Mouse (Mus musculus) intestine, embryonic 16.5 days (tissue): ENCODE results near the gene Tango6. TPM values are rescaled to one million over a fixed set of nuclear protein-coding genes. Genes with fewer than 3 reads are reported as not detected.

ENCODE experiments used
- ATAC-seq: fragments of 200-750 bp; cut with Nextera tagmentation; 2 replicates; pipeline ENCODE4 v1.8.0; 2017; ENCODE audit warnings: moderate TSS enrichment, moderate library complexity
- H3K27ac ChIP-seq: fragments of 300-500 bp; sonication (generic); 2 replicates; pipeline ENCODE4 v1.5.1; 2014; ENCODE audit warnings: mild to moderate bottlenecking, low read length
- H3K27me3 ChIP-seq: fragments of 300-500 bp; sonication (generic); replicated peaks from 2 replicates; pipeline ENCODE4 v1.6.1; 2014; ENCODE audit warnings: low read length, control low read depth, mixed read lengths; ENCODE audit not compliant: control insufficient read depth, insufficient read depth
- H3K36me3 ChIP-seq: fragments of 300-500 bp; sonication (generic); 2 replicates; pipeline ENCODE4 v1.6.1; 2014; ENCODE audit warnings: low read length, control low read depth; ENCODE audit not compliant: control insufficient read depth, insufficient read depth
- H3K4me1 ChIP-seq: fragments of 300-500 bp; sonication (generic); 2 replicates; pipeline ENCODE4 v1.6.1; 2014; ENCODE audit warnings: low read length, control low read depth, mixed read lengths; ENCODE audit not compliant: control insufficient read depth, insufficient read depth
- H3K4me2 ChIP-seq: fragments of 300-500 bp; sonication (generic); 2 replicates; pipeline ENCODE4 v1.6.1; 2014; ENCODE audit warnings: low read depth, low read length, control low read depth
- H3K4me3 ChIP-seq: fragments of 300-500 bp; sonication (generic); 2 replicates; pipeline ENCODE4 v1.5.1; 2014; ENCODE audit warnings: mild to moderate bottlenecking, low read length
- H3K9ac ChIP-seq: fragments of 300-500 bp; sonication (generic); 2 replicates; pipeline ENCODE4 v1.6.1; 2014; ENCODE audit warnings: low read depth, low read length
- H3K9me3 ChIP-seq: fragments of 300-500 bp; sonication (generic); 2 replicates; pipeline ENCODE4 v1.6.1; 2016; ENCODE audit warnings: low read length, control low read depth; ENCODE audit not compliant: control insufficient read depth
- WGBS: fragments of 180-500 bp; shearing (Covaris S2); extraction: QIAGEN DNeasy Blood & Tissue Kit; methylation state at CpG from one replicate; pipeline ENCODE4 v1.1.7; 2014; 5-methylcytosine and 5-hydroxymethylcytosine counted together
- polyA plus RNA-seq: library from polyadenylated mRNA; unstranded; fragments of >200 nt; fragmentation: Nextera tagmentation; extraction: Ambion mirVana; gene quantifications from 2 replicates; pipeline ENCODE4 v1.2.1, GENCODE M21; 2015

The Tango6 gene
- polyA plus RNA-seq, 1 experiment from 2014 or later = 7.4 TPM

DNA sequence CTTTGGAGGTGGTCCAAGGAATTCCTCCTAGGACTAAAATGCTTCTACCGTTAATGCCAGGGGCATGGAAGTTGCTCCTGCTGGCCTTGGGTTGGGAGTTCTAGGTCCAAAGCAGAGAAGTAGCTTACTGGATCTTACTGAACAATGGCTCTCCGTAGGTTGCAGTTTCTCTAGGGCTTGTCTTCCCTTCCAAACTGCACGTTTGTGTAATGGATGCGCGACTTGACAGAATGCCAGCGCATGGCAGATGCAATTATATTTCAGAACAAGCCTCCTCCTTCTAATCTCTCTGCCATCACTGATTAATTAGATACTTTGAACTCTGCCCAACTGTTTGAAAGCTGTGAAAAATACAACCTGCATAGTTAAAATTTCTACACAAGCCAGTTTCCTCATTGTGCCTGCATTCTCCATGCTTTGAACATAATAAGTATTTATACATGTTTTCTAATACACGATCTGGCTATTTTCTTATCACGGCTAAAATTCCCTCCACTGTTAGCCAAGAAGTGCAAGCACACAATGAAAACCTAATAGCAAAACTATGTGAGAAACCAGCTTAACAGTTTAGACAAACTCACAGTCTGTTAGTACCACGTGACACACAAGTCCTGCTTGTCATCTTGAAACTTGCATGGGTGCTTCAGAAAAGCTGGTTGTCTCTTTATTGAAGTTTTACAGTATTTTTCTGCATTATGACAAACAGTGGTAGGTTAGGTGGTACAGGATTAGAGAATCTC, 133.7 kb downstream of the Tango6 start:
- H3K27ac ChIP-seq = no peak overlapping the region
- no peak overlapping the region for H3K4me2 ChIP-seq
- no peaks in the 10 kb centered on the region for H3K27me3 ChIP-seq
- no peaks in the 10 kb centered on the region for H3K9me3 ChIP-seq
- WGBS = 66% methylated on average over 9 of the region's 9 CpGs
- no peak for ATAC-seq
- no peaks in the 10 kb centered on the region for H3K4me1 ChIP-seq
- H3K9ac ChIP-seq = no peak overlapping the region
- H3K36me3 ChIP-seq = no peaks in the 10 kb centered on the region
- H3K4me3 ChIP-seq = no peak overlapping the region

DNA sequence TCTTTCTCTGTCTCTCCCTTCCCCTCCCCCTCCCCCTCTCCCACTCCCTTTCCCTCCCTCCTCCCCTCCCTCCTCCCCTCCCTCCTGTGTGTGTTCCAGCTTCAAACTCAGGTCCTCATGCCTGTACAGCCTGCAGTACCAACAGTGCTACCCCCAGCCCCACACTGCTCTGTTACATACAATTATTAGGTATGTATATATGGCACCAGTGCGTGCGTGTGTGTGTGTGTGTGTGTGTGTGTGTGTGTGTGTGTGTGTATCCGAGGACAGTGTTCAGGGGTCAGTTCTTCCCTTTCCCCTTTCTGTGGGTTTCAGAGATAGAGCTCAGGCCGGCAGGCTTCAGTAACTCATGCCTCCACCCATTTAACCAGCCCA, 134.3 kb downstream of the Tango6 start:
- Histone ChIP-seq H3K27ac (no peak overlapping the region), H3K4me2 (no peak overlapping the region), H3K36me3 (no peaks in the 10 kb centered on the region), H3K4me3 (no peak overlapping the region), H3K9ac (no peak overlapping the region), H3K9me3 (no peaks in the 10 kb centered on the region), H3K4me1 (no peaks in the 10 kb centered on the region), H3K27me3 (no peaks in the 10 kb centered on the region)
- WGBS = 65% methylated on average over 4 of the region's 4 CpGs
- no peak for ATAC-seq

DNA sequence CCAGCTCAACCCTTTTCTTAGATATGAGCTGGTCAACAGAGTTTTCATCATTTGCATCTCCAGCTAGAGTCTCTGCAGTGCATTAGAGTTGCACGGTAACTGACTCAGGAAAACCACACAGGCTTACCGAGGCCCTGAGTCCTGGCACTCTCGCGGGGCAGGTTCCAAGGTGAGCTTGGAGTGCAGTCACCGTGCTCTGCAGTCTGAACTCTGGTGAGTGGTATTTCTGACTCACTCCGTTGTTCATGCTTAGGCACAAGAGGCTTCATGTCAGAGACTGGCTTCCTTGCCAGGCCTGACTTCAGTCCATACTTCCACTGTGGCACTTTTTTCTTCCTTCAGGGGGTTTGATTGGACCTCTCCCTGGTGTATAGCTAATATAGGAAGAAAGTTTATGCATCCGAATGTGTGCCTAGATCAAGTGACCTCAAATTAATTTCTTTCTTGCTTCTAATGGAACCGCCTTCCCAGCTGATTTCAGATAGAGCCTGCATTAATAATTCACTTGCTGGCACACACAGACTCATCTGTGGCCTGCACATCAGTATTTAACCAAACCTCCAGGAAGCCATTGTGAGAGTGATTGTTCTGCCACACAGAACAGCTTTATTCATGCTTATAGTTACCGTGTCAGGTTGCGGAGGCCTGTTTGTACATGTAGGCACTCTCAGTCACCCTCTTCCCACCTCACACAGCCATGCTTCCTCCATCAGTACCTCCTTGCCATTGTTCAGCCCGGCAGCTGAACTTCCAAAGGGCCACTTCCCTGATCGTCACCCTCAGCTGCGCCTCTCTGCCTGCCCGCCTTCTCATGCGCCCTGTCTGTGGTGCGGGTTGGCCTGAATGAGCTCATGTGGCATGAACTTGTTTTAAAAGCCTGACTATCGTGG, 136.0 kb downstream of the Tango6 start:
- Histone ChIP-seq H3K27me3 (no peaks in the 10 kb centered on the region), H3K36me3 (peaks cover 4% of the 10 kb centered on the region; the same call in 1 of the 2 replicates), H3K9me3 (no peaks in the 10 kb centered on the region), H3K9ac (no peak overlapping the region), H3K4me1 (no peaks in the 10 kb centered on the region), H3K4me2 (no peak overlapping the region), H3K4me3 (no peak overlapping the region), H3K27ac (no peak overlapping the region)
- WGBS = 87% methylated on average over 17 of the region's 17 CpGs
- ATAC-seq = no peak

DNA sequence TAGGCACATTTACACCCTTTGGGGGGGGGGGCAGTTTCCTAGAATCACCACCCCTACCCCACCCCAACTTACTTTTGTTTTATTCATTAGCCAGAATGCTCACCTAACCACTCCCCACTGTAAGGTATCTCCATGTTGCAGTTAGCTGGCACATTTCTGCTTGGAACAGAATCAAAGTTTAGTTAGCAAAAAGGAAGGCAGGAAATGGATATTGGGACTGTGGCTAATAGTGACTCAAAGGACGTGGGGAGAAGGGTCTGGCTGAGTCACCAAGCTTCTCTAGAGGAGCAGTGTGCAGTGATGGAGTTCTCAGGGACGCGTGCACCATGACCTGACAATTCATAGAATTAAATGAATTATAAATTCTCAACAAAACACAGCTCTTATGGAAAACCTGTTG, 136.7 kb downstream of the Tango6 start:
- no peak for ATAC-seq
- Histone ChIP-seq H3K4me3 (no peak overlapping the region), H3K36me3 (peaks cover 4% of the 10 kb centered on the region; the same call in 1 of the 2 replicates), H3K4me2 (no peak overlapping the region), H3K9ac (no peak overlapping the region), H3K4me1 (no peaks in the 10 kb centered on the region), H3K9me3 (no peaks in the 10 kb centered on the region), H3K27me3 (no peaks in the 10 kb centered on the region), H3K27ac (no peak overlapping the region)
- 85% methylated on average over 3 of the region's 3 CpGs for WGBS

DNA sequence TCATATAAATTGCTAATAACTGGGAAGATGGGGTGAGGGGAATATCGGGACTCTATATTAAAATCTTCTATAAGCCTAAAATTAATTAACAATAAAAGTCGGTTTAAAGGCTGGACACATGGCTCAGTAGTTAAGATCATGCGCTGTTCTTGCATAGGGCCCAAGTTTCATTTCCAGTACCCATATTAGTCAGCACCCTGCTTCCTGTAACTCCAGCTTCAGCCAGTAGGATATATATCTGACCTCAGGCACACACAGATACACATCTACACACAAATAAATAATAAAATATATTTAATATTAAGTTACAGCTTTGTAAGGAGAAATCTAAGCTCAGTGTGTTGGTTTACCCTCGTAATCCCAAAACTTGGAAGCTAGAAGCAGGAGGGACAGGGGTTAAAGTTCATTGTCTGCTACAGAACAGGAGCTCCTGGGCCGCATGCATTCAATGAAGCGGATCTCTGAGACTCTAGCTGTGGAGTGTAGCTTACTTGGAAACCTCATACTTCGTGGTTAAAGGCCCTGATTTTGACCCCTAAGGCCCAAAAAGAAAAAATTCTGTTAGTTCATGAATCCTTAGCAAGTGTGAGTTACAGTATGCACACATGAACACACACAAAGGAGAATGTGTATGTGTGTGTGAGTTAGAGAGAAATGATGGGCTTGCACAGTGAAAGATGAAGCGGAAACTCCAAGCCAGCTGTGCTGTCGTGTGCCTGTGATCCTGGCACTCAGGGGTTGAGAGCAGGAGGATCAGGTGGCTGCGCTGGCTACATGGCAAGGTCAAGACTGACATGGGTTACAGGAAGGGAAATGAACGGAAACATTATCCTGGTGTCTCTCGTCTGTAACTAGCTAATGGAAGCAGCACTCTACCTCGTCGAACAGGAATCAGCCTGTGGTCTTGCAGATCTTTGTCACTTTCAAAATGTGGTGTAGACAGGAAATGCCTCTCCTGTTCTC, 138.0 kb downstream of the Tango6 start:
- H3K9ac ChIP-seq = no peak overlapping the region
- ATAC-seq = no peak
- WGBS = 77% methylated on average over 14 of the region's 14 CpGs

DNA sequence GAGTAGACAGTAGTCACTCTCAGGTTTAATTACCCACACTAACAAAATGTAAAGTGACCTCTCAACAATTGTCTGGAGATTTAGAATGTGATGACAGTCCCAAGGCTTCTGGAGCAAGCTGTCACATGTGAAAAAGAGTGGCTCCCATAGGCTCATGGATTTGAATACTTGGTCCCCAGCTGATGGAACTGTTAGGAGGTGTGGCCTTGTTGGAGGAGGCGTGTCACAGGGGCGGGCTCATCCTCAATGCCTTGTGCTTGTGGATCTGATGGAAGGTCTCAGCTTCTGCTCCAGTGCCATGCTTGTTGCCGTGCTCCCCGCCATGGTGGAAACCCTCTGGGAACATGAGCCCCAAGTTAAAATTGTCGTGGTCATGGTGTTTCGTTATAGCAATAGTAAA, 146.1 kb downstream of the Tango6 start:
- 88% methylated on average over 6 of the region's 6 CpGs for WGBS
- Histone ChIP-seq H3K4me3 (no peak overlapping the region), H3K36me3 (no peaks in the 10 kb centered on the region), H3K4me2 (no peak overlapping the region), H3K4me1 (no peaks in the 10 kb centered on the region), H3K27me3 (no peaks in the 10 kb centered on the region), H3K9ac (no peak overlapping the region), H3K27ac (no peak overlapping the region), H3K9me3 (no peaks in the 10 kb centered on the region)
- ATAC-seq = no peak

More for the DNA sequence above, 138.0 kb downstream of the Tango6 start:
- H3K4me3 ChIP-seq = no peak overlapping the region
- H3K4me1 ChIP-seq = no peaks in the 10 kb centered on the region
- no peak overlapping the region for H3K27ac ChIP-seq
- H3K9me3 ChIP-seq = no peaks in the 10 kb centered on the region
- H3K4me2 ChIP-seq = no peak overlapping the region
- peaks cover 4% of the 10 kb centered on the region; the same call in 1 of the 2 replicates for H3K36me3 ChIP-seq
- H3K27me3 ChIP-seq = no peaks in the 10 kb centered on the region

DNA sequence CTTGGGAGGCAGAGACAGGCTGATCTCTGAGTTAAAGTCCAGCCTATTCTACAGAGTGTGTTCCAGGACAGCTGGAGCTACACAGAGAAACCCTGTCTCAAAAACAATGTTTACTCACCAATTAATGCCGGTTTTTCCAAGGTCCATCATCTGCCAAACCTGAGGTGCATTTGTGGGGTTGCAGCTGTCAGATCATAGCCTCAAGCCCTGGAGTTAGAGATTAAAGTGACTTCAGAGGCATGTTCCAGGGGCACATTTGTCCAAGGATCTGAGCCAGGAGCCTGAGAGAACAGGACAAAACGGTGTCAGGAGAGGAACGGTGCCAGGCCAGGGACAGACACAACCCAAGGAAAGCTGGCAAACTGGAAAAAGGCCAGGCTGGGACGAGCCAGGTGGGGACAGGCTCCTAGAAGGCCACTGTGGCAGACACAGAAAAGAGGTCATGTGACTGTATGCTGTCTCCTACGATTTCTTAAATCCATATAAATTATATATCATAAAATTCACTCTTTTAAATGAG, 146.7 kb downstream of the Tango6 start:
- Histone ChIP-seq H3K9me3 (no peaks in the 10 kb centered on the region), H3K27ac (no peak overlapping the region), H3K27me3 (no peaks in the 10 kb centered on the region), H3K36me3 (no peaks in the 10 kb centered on the region), H3K4me2 (no peak overlapping the region), H3K4me1 (no peaks in the 10 kb centered on the region), H3K9ac (no peak overlapping the region), H3K4me3 (no peak overlapping the region)
- 83% methylated on average over 5 of the region's 5 CpGs for WGBS
- ATAC-seq = no peak

DNA sequence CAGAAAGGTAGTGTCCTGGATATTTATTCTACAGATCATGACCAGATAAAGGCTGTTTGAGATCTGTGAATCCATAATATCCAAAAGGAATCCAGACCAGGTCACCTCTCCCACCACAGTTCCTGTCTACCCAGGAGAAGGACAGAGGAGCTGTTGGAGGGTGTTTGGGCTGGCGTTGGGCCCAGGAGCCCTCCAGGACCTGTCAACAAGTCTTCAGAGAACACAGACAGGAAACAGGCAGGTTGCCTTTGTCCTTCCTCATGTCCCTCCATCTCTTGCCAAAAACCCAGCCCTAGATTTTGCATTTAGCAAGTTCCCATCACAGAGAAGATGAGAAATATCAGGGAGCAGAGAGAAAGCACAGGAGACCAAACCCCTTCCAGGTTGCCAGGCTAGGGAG, 152.0 kb downstream of the Tango6 start:
- WGBS = 67% methylated on average over 1 of the region's 1 CpGs
- no peaks in the 10 kb centered on the region for H3K36me3 ChIP-seq
- peaks cover 10% of the 10 kb centered on the region; the same call in 1 of the 2 replicates for H3K4me1 ChIP-seq
- ATAC-seq = no peak
- no peaks in the 10 kb centered on the region for H3K27me3 ChIP-seq
- H3K27ac ChIP-seq = no peak overlapping the region
- no peak overlapping the region for H3K4me3 ChIP-seq
- no peak overlapping the region for H3K4me2 ChIP-seq
- H3K9me3 ChIP-seq = no peaks in the 10 kb centered on the region
- no peak overlapping the region for H3K9ac ChIP-seq
